Mouse (Mus musculus) adrenal gland, adult (tissue): ENCODE measurements at regions not wholly inside any gene's neighbourhood (a gene's known extent, or its start where the extent isn't known, plus 50 kb on each side); places are given as distances from the start of the nearest gene placed in this dataset.

Experiments
- DNase-seq, 2 experiments: peaks; one replicate each; pipeline ENCODE4 v3.0.0; 2022 to 2023; ENCODE audit warnings: low spot score in 1 of 2; ENCODE audit not compliant: inconsistent age in 2 of 2

GRCm38 (mm10) chr5:26338191-26338590, 80.7 kb downstream of the Gm7361 start:
- DNase-seq = no peak

GRCm38 (mm10) chr5:26339266-26339665, 81.8 kb downstream of the Gm7361 start:
- DNase-seq = no peak

- no peak for DNase-seq
Measured at GRCm38 (mm10) chr5:26355156-26355555, 97.7 kb downstream of the Gm7361 start.

GRCm38 (mm10) chr5:26359082-26359481, 101.6 kb downstream of the Gm7361 start:
- no peak for DNase-seq

GRCm38 (mm10) chr5:26374175-26374984, 116.9 kb downstream of the Gm7361 start:
- no peak for DNase-seq

GRCm38 (mm10) chr5:26407088-26407672, 149.7 kb downstream of the Gm7361 start:
- DNase-seq = peak in 1 of 2 experiments; percentile 8

GRCm38 (mm10) chr5:26413185-26413584, 155.7 kb downstream of the Gm7361 start:
- peak in 1 of 2 experiments; percentile 45 for DNase-seq

- no peak for DNase-seq
Measured at GRCm38 (mm10) chr5:26444331-26445200, 187.1 kb downstream of the Gm7361 start.

GRCm38 (mm10) chr5:26451306-26451705, 193.8 kb downstream of the Gm7361 start:
- DNase-seq = no peak

- no peak for DNase-seq
Measured at GRCm38 (mm10) chr5:26457627-26458026, 200.1 kb downstream of the Gm7361 start.

GRCm38 (mm10) chr5:26466666-26467065, 209.2 kb downstream of the Gm7361 start:
- no peak for DNase-seq

GRCm38 (mm10) chr5:26485726-26486125, 228.2 kb downstream of the Gm7361 start:
- DNase-seq = no peak

GRCm38 (mm10) chr5:26494003-26494402, 236.5 kb downstream of the Gm7361 start:
- DNase-seq = peak; percentile 17 to 53

GRCm38 (mm10) chr5:26497641-26498430, 240.3 kb downstream of the Gm7361 start:
- no peak for DNase-seq

GRCm38 (mm10) chr5:26509525-26510168, 252.2 kb downstream of the Gm7361 start:
- DNase-seq = no peak

GRCm38 (mm10) chr5:26513039-26513955, 255.8 kb downstream of the Gm7361 start:
- no peak for DNase-seq

GRCm38 (mm10) chr5:26535556-26535955, 278.1 kb downstream of the Gm7361 start:
- peak; percentile 18 to 53 for DNase-seq

- no peak for DNase-seq
Measured at GRCm38 (mm10) chr5:26563291-26563690, 253.7 kb upstream of the Dpp6 start.

GRCm38 (mm10) chr5:26564056-26564455, 252.9 kb upstream of the Dpp6 start:
- no peak for DNase-seq
